Mouse (Mus musculus): ENCODE results near the gene Tmem161a. TPM values are rescaled to one million over a fixed set of nuclear protein-coding genes. Genes with fewer than 3 reads are reported as not detected.

Gene Tmem161a
- polyA plus RNA-seq, 2 experiments, result 15.6 to 38.0 TPM

- Histone ChIP-seq H3K4me2 (ENCODE audit: low read depth) (peak overlapping the region; percentile 81), H3K4me1 (replicated peaks; ENCODE audit: control insufficient read depth in 2 of 2, insufficient read depth in 2 of 2, low read length in 1 of 2) (peaks cover 12 to 19% of the 10 kb centered on the region in 2 experiments), H3K4me3 (ENCODE audit: insufficient read depth in 1 of 2, low read depth in 2 of 2, low read length in 2 of 2) (peak overlapping the region; percentile 87; a peak in 2 of 4 replicates), H3K9ac (replicated peaks) (peak overlapping the region; percentile 74), H3K27ac (no peak overlapping the region), H3K27me3 (ENCODE audit: control insufficient read depth, insufficient read depth, low read length) (no peaks in the 10 kb centered on the region), H3K9me3 (ENCODE audit: control insufficient read depth, low read length) (no peaks in the 10 kb centered on the region), H3K36me3 (replicated peaks; ENCODE audit: control insufficient read depth, insufficient read depth, low read depth) (peaks cover 10% of the 10 kb centered on the region)
- DNase-seq (ENCODE audit: low read depth in 3 of 3, low spot score in 3 of 3) (no peak), ATAC-seq (ENCODE audit: insufficient read depth) (no peak)
- WGBS (ENCODE audit: insufficient replicate concordance), result 63% methylated on average over 4 of the region's 4 CpGs
- TF ChIP-seq CTCF (IDR thresholded peaks at IDR 0.05; ENCODE audit: low read depth) (no peak), EP300 (IDR thresholded peaks at IDR 0.05; ENCODE audit: low read depth) (no peak)
Measured at GRCm38 (mm10) chr8:70137890-70138289, 34.3 kb upstream of the Tmem161a start.

GRCm38 (mm10) chr8:70139026-70139857, 32.9 kb upstream of the Tmem161a start, which contains the start of the genes Rfxank, Borcs8 and Mef2b:
Gene Rfxank, minus strand, starts transcription at chr8:70139154.
Gene Borcs8, plus strand, starts transcription at chr8:70139499.
Gene Mef2b, plus strand, starts transcription at chr8:70139711.
- TF ChIP-seq EP300 (IDR thresholded peaks at IDR 0.05; ENCODE audit: low read depth), result no peak
- no peak for TF ChIP-seq CTCF (IDR thresholded peaks at IDR 0.05; ENCODE audit: low read depth)
- ATAC-seq (ENCODE audit: insufficient read depth) (peak; percentile 96), DNase-seq (ENCODE audit: low read depth in 3 of 3, low spot score in 3 of 3) (peak; percentile 98 to 99 (median 98))
- Histone ChIP-seq H3K27ac (peak within 1 kb of the TSS; percentile 88), H3K36me3 (replicated peaks; ENCODE audit: control insufficient read depth, insufficient read depth, low read depth) (peaks cover 10% of the 10 kb centered on the region), H3K4me3 (ENCODE audit: insufficient read depth in 1 of 2, low read depth in 2 of 2, low read length in 2 of 2) (peak within 1 kb of the TSS; percentile 87 to 92), H3K9ac (replicated peaks) (peak within 1 kb of the TSS; percentile 84), H3K4me1 (replicated peaks; ENCODE audit: control insufficient read depth in 2 of 2, insufficient read depth in 2 of 2, low read length in 1 of 2) (peaks cover 12 to 15% of the 10 kb centered on the region in 2 experiments), H3K9me3 (ENCODE audit: control insufficient read depth, low read length) (no peaks in the 10 kb centered on the region), H3K27me3 (ENCODE audit: control insufficient read depth, insufficient read depth, low read length) (no peaks in the 10 kb centered on the region), H3K4me2 (ENCODE audit: low read depth) (peak within 1 kb of the TSS; percentile 95)
- under 1% methylated on average over 46 of the region's 46 CpGs for whole genome bisulfite sequencing (ENCODE audit: insufficient replicate concordance)

- Histone ChIP-seq H3K4me3 (ENCODE audit: insufficient read depth in 1 of 2, low read depth in 2 of 2, low read length in 2 of 2) (peak overlapping the region; percentile 87 to 92), H3K36me3 (replicated peaks; ENCODE audit: control insufficient read depth, insufficient read depth, low read depth) (peaks cover 3% of the 10 kb centered on the region), H3K27me3 (ENCODE audit: control insufficient read depth, insufficient read depth, low read length) (no peaks in the 10 kb centered on the region), H3K9ac (replicated peaks) (peak overlapping the region; percentile 84), H3K27ac (peak overlapping the region; percentile 88), H3K4me1 (replicated peaks; ENCODE audit: control insufficient read depth in 2 of 2, insufficient read depth in 2 of 2, low read length in 1 of 2) (peaks cover 12 to 15% of the 10 kb centered on the region in 2 experiments), H3K9me3 (ENCODE audit: control insufficient read depth, low read length) (no peaks in the 10 kb centered on the region), H3K4me2 (ENCODE audit: low read depth) (peak overlapping the region; percentile 95)
- no peak for TF ChIP-seq CTCF (IDR thresholded peaks at IDR 0.05; ENCODE audit: low read depth)
- no peak; the same call in 1 of the 2 replicates for TF ChIP-seq EP300 (IDR thresholded peaks at IDR 0.05; ENCODE audit: low read depth)
- DNase-seq (ENCODE audit: low read depth in 3 of 3, low spot score in 3 of 3) (no peak), ATAC-seq (ENCODE audit: insufficient read depth) (no peak)
- WGBS (ENCODE audit: insufficient replicate concordance), result 5% methylated on average over 9 of the region's 9 CpGs
Measured at GRCm38 (mm10) chr8:70139981-70140380, 32.2 kb upstream of the Tmem161a start.

GRCm38 (mm10) chr8:70147678-70148607, 24.2 kb upstream of the Tmem161a start:
- Histone ChIP-seq H3K4me1 (replicated peaks; ENCODE audit: control insufficient read depth in 2 of 2, insufficient read depth in 2 of 2, low read length in 1 of 2) (peaks cover 0 to 4% of the 10 kb centered on the region in 2 experiments; a peak in 1 of 4 replicates), H3K9ac (replicated peaks) (no peak overlapping the region), H3K27ac (no peak overlapping the region), H3K9me3 (ENCODE audit: control insufficient read depth, low read length) (no peaks in the 10 kb centered on the region), H3K4me2 (ENCODE audit: low read depth) (no peak overlapping the region), H3K27me3 (ENCODE audit: control insufficient read depth, insufficient read depth, low read length) (no peaks in the 10 kb centered on the region), H3K4me3 (ENCODE audit: insufficient read depth in 1 of 2, low read depth in 2 of 2, low read length in 2 of 2) (no peak overlapping the region), H3K36me3 (replicated peaks; ENCODE audit: control insufficient read depth, insufficient read depth, low read depth) (no peaks in the 10 kb centered on the region)
- TF ChIP-seq EP300 (IDR thresholded peaks at IDR 0.05; ENCODE audit: low read depth), result no peak
- no peak for TF ChIP-seq CTCF (IDR thresholded peaks at IDR 0.05; ENCODE audit: low read depth)
- WGBS (ENCODE audit: insufficient replicate concordance), result 57% methylated on average over 7 of the region's 7 CpGs
- ATAC-seq (ENCODE audit: insufficient read depth) (no peak), DNase-seq (ENCODE audit: low read depth in 3 of 3, low spot score in 3 of 3) (no peak)
